Comparison of ENCODE assay signal across 25 mouse cellular contexts in the genomic region with DNA sequence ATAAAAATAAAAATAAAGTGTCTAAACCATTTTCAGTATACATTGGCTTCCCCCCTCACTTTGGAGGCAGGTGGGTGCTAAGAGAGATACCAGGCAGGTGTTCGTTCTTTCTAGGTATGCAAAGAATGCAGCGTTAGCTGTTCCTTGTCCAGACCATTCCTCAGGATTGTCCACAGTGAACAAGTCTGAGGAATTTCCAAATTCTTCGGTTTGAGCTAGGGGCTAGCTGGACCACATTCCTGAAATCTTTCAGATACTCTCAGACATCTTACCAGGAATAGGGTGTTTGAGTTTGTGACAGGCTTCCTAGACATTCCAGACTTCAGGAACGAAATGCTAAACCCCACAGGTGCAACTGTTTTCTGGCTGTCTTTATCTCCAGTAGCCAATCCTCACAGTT. TPM values are rescaled to one million over a fixed set of nuclear protein-coding genes. Genes with fewer than 3 reads are reported as not detected.
A peak's percentile ranks its signal among the peaks of the same experiment; 100 is the strongest.
DNase-seq lines count a peak whose midpoint lies in the region; ATAC-seq and TF ChIP-seq lines count a peak whose summit lies in the region.
"Had no signal": no experiment of that assay in that cellular context is flagged by ENCODE, and none has a peak within 500 bp of the region (broad histone marks: within the 10 kb centered on the region; RNA-seq: fewer than 3 reads in every experiment).

No protein-coding gene starts in this region.

- H3K27ac ChIP-seq in lung, embryonic 14.5 days (ENCODE audit: low read depth): peak overlapping the region; percentile 42
- H3K27ac ChIP-seq: embryonic facial prominence, embryonic 12.5 days; embryonic facial prominence, embryonic 15.5 days; forebrain, embryonic 15.5 days; heart, adult 2 months; heart, embryonic 10.5 days; hindbrain, embryonic 12.5 days; hindbrain, embryonic 15.5 days had no signal

- POLR2A ChIA-PET in Patski (lab: Charles Lee): interaction anchor here (1.0 kb wide), 1 partner anchor 9 kb away, joined by 3 read pairs; no protein-coding TSS in a partner anchor

- no peaks in the 10 kb centered on the region for H3K9me3 ChIP-seq in lung, embryonic 14.5 days (ENCODE audit: low read depth, low read length)
- H3K9me3 ChIP-seq: embryonic facial prominence, embryonic 12.5 days; embryonic facial prominence, embryonic 15.5 days; forebrain, embryonic 15.5 days; G1E; heart, embryonic 10.5 days; hindbrain, embryonic 12.5 days; hindbrain, embryonic 15.5 days had no signal

- ATAC-seq in lung, embryonic 14.5 days (ENCODE audit: insufficient read depth): peak; percentile 75; the same call in 1 of the 2 replicates
- peak; percentile 67 for ATAC-seq in Patski
- ATAC-seq: activated CD4-positive, CD25-positive, alpha-beta regulatory T cell, adult 4 months; forebrain, embryonic 15.5 days; intestine, postnatal 0 days had no signal

- no peak overlapping the region for H3K4me3 ChIP-seq in lung, embryonic 14.5 days (ENCODE audit: low read depth, low read length)
- H3K4me3 ChIP-seq: embryonic facial prominence, embryonic 12.5 days; embryonic facial prominence, embryonic 15.5 days; forebrain, embryonic 15.5 days; heart, adult 2 months; heart, embryonic 10.5 days; hindbrain, embryonic 12.5 days; hindbrain, embryonic 15.5 days had no signal

- no peaks in the 10 kb centered on the region for H3K36me3 ChIP-seq in lung, embryonic 14.5 days (ENCODE audit: insufficient read depth)
- H3K36me3 ChIP-seq: embryonic facial prominence, embryonic 12.5 days; embryonic facial prominence, embryonic 15.5 days; forebrain, embryonic 15.5 days; G1E; heart, embryonic 10.5 days; hindbrain, embryonic 12.5 days; hindbrain, embryonic 15.5 days had no signal

- 52% methylated on average over 4 of the region's 4 CpGs for WGBS in lung, embryonic 14.5 days

- in situ Hi-C loops in Patski (cut with MboI; ENCODE audit: low pct_unique_long_range_greater_than_20kb): no loop called here

- CTCF ChIA-PET in Patski (lab: Charles Lee): interaction anchor here (1.0 to 1.1 kb wide), 2 partner anchors 11 to 235 kb away, joined by 3 to 5 read pairs; no protein-coding TSS in a partner anchor

- H3K4me2 ChIP-seq in lung, embryonic 14.5 days: no peak overlapping the region
- H3K4me2 ChIP-seq: embryonic facial prominence, embryonic 12.5 days; embryonic facial prominence, embryonic 15.5 days; forebrain, embryonic 15.5 days; hindbrain, embryonic 12.5 days; hindbrain, embryonic 15.5 days had no signal

- no peak overlapping the region for H3K9ac ChIP-seq in lung, embryonic 14.5 days
- H3K9ac ChIP-seq: embryonic facial prominence, embryonic 12.5 days; embryonic facial prominence, embryonic 15.5 days; forebrain, embryonic 15.5 days; hindbrain, embryonic 12.5 days; hindbrain, embryonic 15.5 days had no signal

- no peaks in the 10 kb centered on the region for H3K4me1 ChIP-seq in lung, embryonic 14.5 days (ENCODE audit: insufficient read depth)
- H3K4me1 ChIP-seq: embryonic facial prominence, embryonic 12.5 days; embryonic facial prominence, embryonic 15.5 days; forebrain, embryonic 15.5 days; heart, embryonic 10.5 days; hindbrain, embryonic 12.5 days; hindbrain, embryonic 15.5 days had no signal

- TF ChIP-seq CTCF in lung, embryonic 14.5 days (IDR thresholded peaks at IDR 0.05; ENCODE audit: low read depth): no peak
- TF ChIP-seq CTCF in Patski (IDR thresholded peaks at IDR 0.05): no peak

- H3K27me3 ChIP-seq in lung, embryonic 14.5 days (ENCODE audit: insufficient read depth, low read length): no peaks in the 10 kb centered on the region
- H3K27me3 ChIP-seq in Patski: no peaks in the 10 kb centered on the region
- H3K27me3 ChIP-seq: CH12.LX; embryonic facial prominence, embryonic 12.5 days; embryonic facial prominence, embryonic 15.5 days; forebrain, embryonic 15.5 days; hindbrain, embryonic 12.5 days; hindbrain, embryonic 15.5 days had no signal

- DNase-seq in lung, embryonic 14.5 days: peak; percentile 43
- no peak for DNase-seq in lung, postnatal 14 days
- DNase-seq in ES-CJ7 (ENCODE audit: low read depth, low spot score) (peak; percentile 32), Patski (ENCODE audit: low read depth, low spot score) (no peak)
- DNase-seq in mesoderm, embryonic 11.5 days (ENCODE audit: low read depth, low spot score): peak; percentile 34
- DNase-seq in left cerebral cortex, adult 11 months (ENCODE audit: low spot score): no peak
- DNase-seq in thymus, postnatal 36 days: no peak
- DNase-seq: adrenal gland, adult 8-10 months; adrenal gland, postnatal 25 days; B cell, adult 2 months; cerebellum, adult 18-20 months; cerebellum, adult 9-10 months; cerebellum, postnatal 25 days; gastrocnemius, postnatal 25 days; heart, adult 2 months had no signal

RNA-seq across cellular contexts. Expression of a gene that starts 35.1 kb away (rescaled TPM):
- 50.0 and 50.5 TPM in 2 replicates for polyA plus RNA-seq in lung, embryonic 14.5 days (2014; fragmentation: Nextera tagmentation; extraction: Ambion mirVana)
- polyA plus RNA-seq in Patski (2021): 73.9 TPM

Comparison
In these comparisons a context has a peak if more than half of its experiments do, and no peak if none do; other contexts are left out.
1. DNase-seq: peak in lung, embryonic 14.5 days (single experiment), ES-CJ7 (single experiment) and mesoderm, embryonic 11.5 days (single experiment); none in lung, postnatal 14 days (single experiment), Patski (single experiment), left cerebral cortex, adult 11 months (single experiment) and thymus, postnatal 36 days (0 of 2).